Mouse (Mus musculus) bone marrow, adult 2 months (tissue): Measurements from ENCODE around the gene Wfdc3.

Experiments
- CTCF ChIP-seq: fragments of 200-500 bp; IDR thresholded peaks from 2 replicates; pipeline ENCODE4 v1.5.1; 2011; ENCODE audit warnings: low read length, control low read depth; ENCODE audit not compliant: control insufficient read depth, insufficient read depth
- POLR2A ChIP-seq: fragments of 200-500 bp; IDR thresholded peaks from 2 replicates; pipeline ENCODE4 v1.6.1; 2011; ENCODE audit warnings: low read depth, mild to moderate bottlenecking, control low read depth, low read length, borderline replicate concordance; ENCODE audit not compliant: control insufficient read depth

GRCm38 (mm10) chr2:164778015-164778287, 32.2 kb upstream of the Wfdc3 start:
- TF ChIP-seq POLR2A (no peak), CTCF (no peak)
